Mouse (Mus musculus) embryonic facial prominence, embryonic 14.5 days (tissue): Measurements from ENCODE around the gene Gm28308. TPM values are rescaled to one million over a fixed set of nuclear protein-coding genes. Genes with fewer than 3 reads are reported as not detected.

ENCODE experiments used
- ATAC-seq: fragments of 200-750 bp; cut with Nextera tagmentation; 2 replicates; pipeline ENCODE4 v1.8.0; 2017; ENCODE audit warnings: low read depth, moderate number of reproducible peaks, moderate TSS enrichment
- DNase-seq: peaks from one replicate; pipeline ENCODE4 v3.0.0-alpha.2; 2015; ENCODE audit warnings: low spot score
- H3K27ac ChIP-seq: fragments of 300-500 bp; sonication (generic); replicated peaks from 2 replicates; pipeline ENCODE4 v1.5.1; 2014; ENCODE audit warnings: low read depth, mild to moderate bottlenecking, low read length, moderate library complexity
- H3K27me3 ChIP-seq: fragments of 300-500 bp; sonication (generic); replicated peaks from 2 replicates; pipeline ENCODE4 v1.6.1; 2014; ENCODE audit warnings: low read length; ENCODE audit not compliant: control insufficient read depth, insufficient read depth
- H3K36me3 ChIP-seq: fragments of 300-500 bp; sonication (generic); 2 replicates; pipeline ENCODE4 v1.6.1; 2014; ENCODE audit warnings: low read length, mixed read lengths; ENCODE audit not compliant: control insufficient read depth, insufficient read depth
- H3K4me1 ChIP-seq: fragments of 300-500 bp; sonication (generic); 2 replicates; pipeline ENCODE4 v1.6.1; 2014; ENCODE audit warnings: antibody characterized with exemption, low read length; ENCODE audit not compliant: control insufficient read depth, insufficient read depth
- H3K4me2 ChIP-seq: fragments of 300-500 bp; sonication (generic); 2 replicates; pipeline ENCODE4 v1.6.1; 2014; ENCODE audit warnings: low read depth, mild to moderate bottlenecking, low read length, moderate library complexity, mixed read lengths
- H3K4me3 ChIP-seq: fragments of 300-500 bp; sonication (generic); 2 replicates; pipeline ENCODE4 v1.5.1; 2014; ENCODE audit warnings: low read depth, mild to moderate bottlenecking, low read length
- H3K9ac ChIP-seq: fragments of 300-500 bp; sonication (generic); 2 replicates; pipeline ENCODE4 v1.6.1; 2014; ENCODE audit warnings: low read depth, mild to moderate bottlenecking, low read length, moderate library complexity, mixed read lengths
- H3K9me3 ChIP-seq: fragments of 300-500 bp; sonication (generic); 2 replicates; pipeline ENCODE4 v1.6.1; 2016; ENCODE audit warnings: low read length; ENCODE audit not compliant: control insufficient read depth
- WGBS: fragments of 180-500 bp; shearing (Covaris S2); extraction: QIAGEN DNeasy Blood & Tissue Kit; methylation state at CpG from one replicate; pipeline ENCODE4 v1.1.7; 2014; 5-methylcytosine and 5-hydroxymethylcytosine counted together
- polyA plus RNA-seq: library from polyadenylated mRNA; unstranded; fragments of >200 nt; fragmentation: Nextera tagmentation; extraction: Ambion mirVana; gene quantifications from 2 replicates; pipeline ENCODE4 v1.2.1, GENCODE M21; 2014

The Gm28308 gene
- polyA plus RNA-seq, 1 experiment from 2014 or later = not detected

DNA sequence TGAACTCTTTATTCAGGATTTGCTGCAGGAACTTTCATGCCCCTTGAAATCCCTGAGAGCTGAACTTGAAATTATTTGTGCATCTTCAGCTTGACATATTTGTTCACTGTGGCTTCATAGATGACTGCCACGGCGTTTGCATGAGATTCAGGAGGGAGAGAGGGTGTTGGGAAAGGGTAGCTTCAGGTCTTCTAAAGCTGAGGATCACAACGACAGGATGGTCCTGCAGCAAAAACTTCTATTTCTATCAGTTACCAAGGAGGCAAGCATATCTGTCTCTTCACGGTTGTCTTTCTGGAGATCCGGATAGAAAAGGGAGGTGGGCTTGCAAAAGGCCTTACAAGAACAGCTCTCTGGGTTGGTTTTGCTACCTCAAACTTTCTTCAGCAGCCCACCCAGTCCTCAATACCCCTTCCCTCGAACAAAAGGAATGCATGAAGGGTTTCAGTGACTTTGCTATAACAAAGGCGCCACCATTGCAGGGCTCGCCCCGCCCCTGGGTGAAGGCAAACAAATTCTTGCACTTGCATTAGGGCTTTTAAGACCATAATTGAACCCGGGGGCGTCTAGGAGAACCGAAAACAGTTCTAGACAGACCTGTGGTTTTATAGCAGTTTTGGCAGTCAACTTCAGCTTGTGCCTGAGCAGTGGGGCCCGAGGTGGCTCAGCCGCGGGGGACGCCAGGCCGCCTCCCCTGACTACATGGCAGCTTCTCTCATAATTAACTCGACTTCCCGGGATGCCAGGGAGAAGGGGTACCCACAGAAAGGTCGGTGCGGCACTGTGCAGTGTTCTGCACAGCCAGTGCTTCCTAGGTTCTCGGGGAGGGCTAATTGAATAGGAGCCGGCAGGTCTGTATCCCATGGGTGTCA is 34.9 kb upstream of the Gm28308 start:
- ATAC-seq (no peak), DNase-seq (no peak)
- 3% methylated on average over 23 of the region's 23 CpGs for WGBS
- Histone ChIP-seq H3K4me2 (no peak overlapping the region), H3K36me3 (no peaks in the 10 kb centered on the region), H3K4me3 (no peak overlapping the region), H3K27me3 (peaks cover 99% of the 10 kb centered on the region), H3K4me1 (no peaks in the 10 kb centered on the region), H3K9ac (no peak overlapping the region), H3K9me3 (no peaks in the 10 kb centered on the region), H3K27ac (no peak overlapping the region)

DNA sequence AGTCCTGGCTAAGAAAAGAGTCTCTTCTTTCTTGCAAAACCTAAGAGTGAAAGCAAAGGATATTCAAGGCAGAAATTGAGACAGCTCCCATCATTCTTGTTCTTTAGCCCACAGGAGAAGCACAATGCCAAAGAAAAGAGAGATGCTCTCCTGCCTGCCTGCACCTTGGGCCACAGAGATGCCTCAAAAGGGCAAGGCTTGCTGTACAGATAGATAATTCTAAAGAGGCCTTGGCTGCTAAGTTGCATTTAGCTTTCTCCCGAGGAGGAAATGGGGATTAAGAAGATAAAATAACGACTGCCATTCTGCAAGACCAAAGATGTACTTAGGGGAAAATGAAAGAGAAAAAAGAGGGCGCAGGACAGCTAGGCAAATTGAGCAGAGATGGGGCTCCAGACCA is 33.8 kb upstream of the Gm28308 start:
- DNase-seq (no peak), ATAC-seq (no peak)
- no peaks in the 10 kb centered on the region for H3K4me1 ChIP-seq
- H3K4me2 ChIP-seq = no peak overlapping the region
- no peak overlapping the region for H3K9ac ChIP-seq
- H3K27me3 ChIP-seq = peaks cover 99% of the 10 kb centered on the region
- no peak overlapping the region for H3K4me3 ChIP-seq
- H3K9me3 ChIP-seq = no peaks in the 10 kb centered on the region
- no peak overlapping the region for H3K27ac ChIP-seq
- WGBS = 2% methylated on average over 3 of the region's 3 CpGs
- H3K36me3 ChIP-seq = no peaks in the 10 kb centered on the region

DNA sequence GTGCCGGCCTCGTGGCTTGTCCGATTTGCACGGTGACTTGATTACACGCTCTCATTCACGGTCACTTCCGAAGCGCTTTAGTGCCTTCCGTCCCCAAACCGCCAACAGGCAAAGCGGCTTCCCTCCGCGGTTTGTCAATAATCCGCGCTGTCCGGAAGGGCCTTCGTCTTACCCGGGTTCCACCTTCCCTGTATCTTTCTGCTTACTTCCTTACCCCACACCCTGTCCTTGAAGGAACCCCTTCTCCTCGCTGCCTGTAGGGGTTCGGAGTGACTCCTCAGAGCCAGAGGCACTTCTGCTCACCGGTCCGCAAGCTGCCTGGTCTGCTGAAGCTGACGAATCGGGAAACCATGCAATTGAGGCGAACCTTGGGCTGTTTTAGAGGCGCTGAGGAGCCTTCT is 33.3 kb upstream of the Gm28308 start:
- Histone ChIP-seq H3K9me3 (no peaks in the 10 kb centered on the region), H3K9ac (no peak overlapping the region), H3K4me1 (no peaks in the 10 kb centered on the region), H3K36me3 (no peaks in the 10 kb centered on the region), H3K27ac (no peak overlapping the region), H3K4me2 (no peak overlapping the region), H3K27me3 (peaks cover 99% of the 10 kb centered on the region), H3K4me3 (0 out of 2 replicates have a peak overlapping the region, but pooled peaks have one; percentile 0)
- ATAC-seq (no peak), DNase-seq (no peak)
- under 1% methylated on average over 26 of the region's 26 CpGs for WGBS

DNA sequence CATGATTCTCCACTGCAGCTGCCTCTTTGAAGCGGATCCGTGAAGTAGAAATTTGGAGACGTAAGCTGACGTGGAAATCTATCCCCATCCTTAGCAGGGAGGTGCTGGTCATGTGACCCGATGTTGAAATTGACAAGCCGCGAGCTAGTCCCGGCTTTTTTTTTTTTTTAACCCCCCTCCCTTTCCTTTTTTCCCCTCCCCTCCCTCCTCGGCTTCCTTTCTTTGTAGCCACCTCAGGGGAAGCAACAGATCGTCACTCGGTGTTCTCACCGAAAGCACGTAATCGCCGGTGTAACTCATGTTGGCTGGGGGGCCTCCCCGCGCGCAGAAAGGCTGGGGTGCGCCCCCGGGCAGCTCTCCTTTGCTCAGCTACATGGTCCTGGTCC is 32.6 kb upstream of the Gm28308 start, which contains the start of gene Hoxa11:
Hoxa11 (minus strand) TSS at position 54 of the 386 bp plus-strand sequence.
- ATAC-seq (no peak), DNase-seq (no peak)
- Histone ChIP-seq H3K4me1 (no peaks in the 10 kb centered on the region), H3K4me2 (0 out of 2 replicates have a peak within 1 kb of the TSS, but pooled peaks have one; percentile 6), H3K27ac (no peak within 1 kb of the TSS), H3K4me3 (peak within 1 kb of the TSS; percentile 5; the same call in 1 of the 2 replicates), H3K9me3 (no peaks in the 10 kb centered on the region), H3K36me3 (no peaks in the 10 kb centered on the region), H3K27me3 (peaks cover 99% of the 10 kb centered on the region), H3K9ac (no peak within 1 kb of the TSS)
- under 1% methylated on average over 20 of the region's 20 CpGs for WGBS

DNA sequence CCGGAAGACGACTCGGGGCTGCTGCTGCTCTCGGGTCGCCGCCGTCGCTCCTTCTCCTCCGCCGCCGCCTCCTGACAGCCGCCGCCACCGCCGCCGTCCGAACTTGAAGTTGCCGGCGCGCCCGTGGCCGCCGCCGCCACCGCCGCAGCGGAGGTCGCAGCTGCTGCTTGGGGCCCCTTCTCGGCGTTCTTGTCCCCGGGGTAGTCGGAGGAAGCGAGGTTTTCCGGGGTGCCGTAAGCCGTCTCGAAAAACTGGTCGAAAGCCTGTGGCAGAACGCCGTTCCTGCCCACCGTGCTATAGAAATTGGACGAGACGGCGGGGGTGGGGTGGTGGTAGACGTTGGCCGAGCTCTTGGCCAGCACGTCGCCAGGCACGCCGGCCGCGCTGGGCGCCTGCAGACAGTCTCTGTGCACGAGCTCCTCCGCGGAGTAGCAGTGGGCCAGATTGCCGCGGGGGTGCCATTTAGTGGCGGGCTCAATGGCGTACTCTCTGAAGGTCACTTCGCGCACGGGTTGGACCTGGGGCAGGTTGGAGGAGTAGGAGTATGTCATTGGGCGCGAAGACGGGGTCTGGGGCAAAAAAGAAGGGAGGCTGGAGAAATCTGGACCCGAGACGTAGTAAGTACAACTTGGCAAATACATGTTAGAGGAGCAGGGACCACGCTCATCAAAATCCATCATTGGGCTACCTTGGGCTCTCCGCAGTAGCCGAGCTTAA is 32.1 kb upstream of the Gm28308 start:
- H3K4me1 ChIP-seq = no peaks in the 10 kb centered on the region
- H3K4me3 ChIP-seq = peak overlapping the region; percentile 5; the same call in 1 of the 2 replicates
- H3K4me2 ChIP-seq = 0 out of 2 replicates have a peak overlapping the region, but pooled peaks have one; percentile 6
- under 1% methylated on average over 58 of the region's 71 CpGs for WGBS
- H3K9ac ChIP-seq = no peak overlapping the region
- H3K27ac ChIP-seq = no peak overlapping the region
- DNase-seq (no peak), ATAC-seq (no peak)
- no peaks in the 10 kb centered on the region for H3K36me3 ChIP-seq
- peaks cover 100% of the 10 kb centered on the region for H3K27me3 ChIP-seq
- H3K9me3 ChIP-seq = no peaks in the 10 kb centered on the region

DNA sequence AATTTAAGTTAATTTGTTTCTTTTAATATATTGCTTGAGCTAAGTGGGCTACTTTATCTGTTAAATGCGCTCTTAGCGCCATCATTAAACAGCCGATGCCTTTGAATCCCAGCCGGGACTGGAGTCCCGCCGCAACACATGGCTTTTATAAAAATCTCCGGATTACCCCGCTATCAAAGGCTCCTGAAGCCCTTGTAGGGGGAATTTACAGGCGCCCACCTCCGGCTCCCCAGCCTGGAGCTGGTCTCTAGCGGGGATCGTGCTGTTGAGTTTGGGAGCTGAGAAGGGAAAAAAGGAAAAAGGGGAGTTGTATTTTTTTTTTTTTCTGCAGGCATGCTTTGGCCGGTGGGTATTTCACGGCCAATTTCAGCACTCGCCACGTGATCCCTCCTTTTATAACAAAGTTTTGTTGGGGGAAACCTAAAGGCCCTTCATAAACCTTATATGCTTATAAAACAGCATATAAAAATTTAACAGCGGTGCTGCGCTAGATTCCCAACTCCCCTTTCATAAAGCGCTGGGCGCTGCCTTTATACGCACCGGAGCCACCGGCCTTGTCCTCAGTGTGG is 31.4 kb upstream of the Gm28308 start:
- Histone ChIP-seq H3K27me3 (peaks cover 100% of the 10 kb centered on the region), H3K9me3 (no peaks in the 10 kb centered on the region), H3K9ac (no peak overlapping the region), H3K4me2 (no peak overlapping the region), H3K27ac (no peak overlapping the region), H3K4me1 (no peaks in the 10 kb centered on the region), H3K36me3 (no peaks in the 10 kb centered on the region), H3K4me3 (peak overlapping the region; percentile 5; the same call in 1 of the 2 replicates)
- DNase-seq = no peak
- ATAC-seq = no peak
- WGBS = under 1% methylated on average over 23 of the region's 23 CpGs

DNA sequence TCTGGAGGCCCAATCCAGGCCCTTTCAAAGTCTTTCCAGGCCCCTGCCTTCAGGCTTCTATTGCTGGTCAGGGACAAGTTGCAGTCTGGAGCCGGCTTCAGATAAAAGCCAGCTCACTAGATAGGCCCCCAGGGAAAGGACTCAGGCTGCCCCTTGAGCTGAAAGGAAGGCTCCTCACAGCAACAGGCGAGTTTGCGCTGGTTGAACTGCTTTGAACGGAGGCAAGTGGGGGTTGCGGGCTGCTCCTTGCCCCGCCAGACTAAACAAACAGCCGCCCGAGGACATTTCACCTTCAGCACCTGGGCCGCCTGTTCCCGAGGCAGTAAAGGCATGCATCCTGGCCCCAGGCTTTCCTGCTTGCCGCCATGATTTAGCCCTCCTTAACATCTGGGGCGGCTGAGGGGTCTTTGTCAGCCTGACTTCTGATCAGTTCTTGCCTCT is 30.6 kb upstream of the Gm28308 start:
- H3K4me1 ChIP-seq = no peaks in the 10 kb centered on the region
- H3K36me3 ChIP-seq = no peaks in the 10 kb centered on the region
- no peaks in the 10 kb centered on the region for H3K9me3 ChIP-seq
- H3K27me3 ChIP-seq = peaks cover 98% of the 10 kb centered on the region
- H3K4me3 ChIP-seq = no peak overlapping the region
- ATAC-seq (no peak), DNase-seq (no peak)
- no peak overlapping the region for H3K9ac ChIP-seq
- H3K4me2 ChIP-seq = no peak overlapping the region
- WGBS = under 1% methylated on average over 12 of the region's 12 CpGs
- no peak overlapping the region for H3K27ac ChIP-seq

DNA sequence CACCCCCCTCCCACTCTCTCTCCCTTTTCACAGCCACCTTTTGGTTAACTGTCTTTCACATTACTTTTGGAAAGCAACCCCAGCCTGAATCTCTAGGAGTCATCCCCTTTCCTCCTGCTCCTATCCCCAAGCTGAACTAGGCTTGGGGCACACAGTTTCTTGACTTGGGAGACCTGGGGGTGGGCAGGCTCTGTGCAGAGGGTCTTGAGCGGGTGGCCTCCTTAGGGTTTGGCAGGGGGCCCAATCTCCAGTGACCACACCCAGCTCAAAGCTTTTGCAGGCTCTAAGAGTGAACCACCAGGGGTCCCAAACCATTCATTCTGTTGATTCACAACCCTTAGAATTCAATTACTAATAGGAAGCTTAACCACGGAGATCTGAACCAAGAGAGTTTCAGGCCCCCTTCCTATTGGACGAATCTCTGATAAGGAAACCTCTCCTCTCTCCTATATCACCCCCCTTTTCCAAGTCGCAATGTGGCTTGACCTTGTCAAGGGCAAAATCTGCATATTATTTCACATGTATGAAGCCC is 29.7 kb upstream of the Gm28308 start:
- ATAC-seq (no peak), DNase-seq (no peak)
- Histone ChIP-seq H3K9ac (no peak overlapping the region), H3K9me3 (no peaks in the 10 kb centered on the region), H3K4me2 (no peak overlapping the region), H3K27me3 (peaks cover 98% of the 10 kb centered on the region), H3K4me1 (no peaks in the 10 kb centered on the region), H3K27ac (no peak overlapping the region), H3K36me3 (no peaks in the 10 kb centered on the region), H3K4me3 (no peak overlapping the region)
- WGBS = 3% methylated on average over 4 of the region's 4 CpGs
